Mouse (Mus musculus) liver, adult 2 months (tissue): ENCODE results near the gene Zfp13. TPM values are rescaled to one million over a fixed set of nuclear protein-coding genes. Genes with fewer than 3 reads are reported as not detected.

ENCODE experiments used
- DNase-seq: peaks from one replicate; pipeline ENCODE4 v3.0.0-alpha.2; 2011; ENCODE audit warnings: low read depth, low spot score; ENCODE audit errors: extremely low read depth
- H3K27ac ChIP-seq: fragments of 200-500 bp; replicated peaks from 2 replicates; pipeline ENCODE4 v1.5.1; 2012; ENCODE audit warnings: low read depth, mild to moderate bottlenecking, control low read depth, inconsistent platforms, low read length; ENCODE audit not compliant: insufficient read depth
- H3K27me3 ChIP-seq: fragments of 200-500 bp; 2 replicates; pipeline ENCODE4 v1.6.1; 2012; ENCODE audit warnings: mild to moderate bottlenecking, moderate library complexity, low read length, inconsistent platforms; ENCODE audit not compliant: control insufficient read depth, insufficient read depth
- H3K36me3 ChIP-seq: fragments of 200-500 bp; 2 replicates; pipeline ENCODE4 v1.6.1; 2012; ENCODE audit warnings: low read length, inconsistent platforms; ENCODE audit not compliant: control insufficient read depth, insufficient read depth
- H3K4me1 ChIP-seq: fragments of 200-500 bp; 2 replicates; pipeline ENCODE4 v1.6.1; 2011; ENCODE audit warnings: low read length; ENCODE audit not compliant: control insufficient read depth, insufficient read depth
- H3K4me3 ChIP-seq: fragments of 200-500 bp; 2 replicates; pipeline ENCODE4 v1.5.1; 2011; ENCODE audit warnings: low read depth, mild to moderate bottlenecking, control low read depth, low read length, moderate library complexity; ENCODE audit not compliant: insufficient read depth
- H3K79me2 ChIP-seq: fragments of 200-500 bp; 2 replicates; pipeline ENCODE4 v1.6.1; 2012; ENCODE audit warnings: inconsistent platforms, mild to moderate bottlenecking, low read length, moderate library complexity; ENCODE audit not compliant: control insufficient read depth, insufficient read depth
- H3K9ac ChIP-seq: fragments of 200-500 bp; 2 replicates; pipeline ENCODE4 v1.6.1; 2012; ENCODE audit warnings: low read depth, mild to moderate bottlenecking, control low read depth, inconsistent platforms, low read length
- CTCF ChIP-seq: fragments of 200-500 bp; IDR thresholded peaks from 2 replicates; pipeline ENCODE4 v1.5.1; 2011; ENCODE audit warnings: low read depth, low read length, control low read depth
- POLR2A ChIP-seq: fragments of 200-500 bp; IDR thresholded peaks from 2 replicates; pipeline ENCODE4 v1.6.1; 2011; ENCODE audit warnings: low read length, control low read depth; ENCODE audit not compliant: insufficient read depth; ENCODE audit errors: extremely low read depth
- WGBS: fragments of 180-500 bp; shearing (Covaris S2); methylation state at CpG from one replicate; pipeline ENCODE4 v1.1.7; 2018; 5-methylcytosine and 5-hydroxymethylcytosine counted together
- polyA plus RNA-seq: library from polyadenylated mRNA; depleted of rRNA; stranded (reverse); fragments of >200 nt; gene quantifications from 2 replicates; pipeline ENCODE4 v1.2.3, GENCODE M21; 2012
- total RNA-seq: library from RNA; depleted of rRNA; stranded (reverse); fragments of >200 nt; gene quantifications from 2 replicates; pipeline ENCODE4 v1.2.3, GENCODE M21; 2014

Gene Zfp13
- total and polyA plus RNA-seq, 2 experiments: 2.0 to 3.2 TPM

DNA sequence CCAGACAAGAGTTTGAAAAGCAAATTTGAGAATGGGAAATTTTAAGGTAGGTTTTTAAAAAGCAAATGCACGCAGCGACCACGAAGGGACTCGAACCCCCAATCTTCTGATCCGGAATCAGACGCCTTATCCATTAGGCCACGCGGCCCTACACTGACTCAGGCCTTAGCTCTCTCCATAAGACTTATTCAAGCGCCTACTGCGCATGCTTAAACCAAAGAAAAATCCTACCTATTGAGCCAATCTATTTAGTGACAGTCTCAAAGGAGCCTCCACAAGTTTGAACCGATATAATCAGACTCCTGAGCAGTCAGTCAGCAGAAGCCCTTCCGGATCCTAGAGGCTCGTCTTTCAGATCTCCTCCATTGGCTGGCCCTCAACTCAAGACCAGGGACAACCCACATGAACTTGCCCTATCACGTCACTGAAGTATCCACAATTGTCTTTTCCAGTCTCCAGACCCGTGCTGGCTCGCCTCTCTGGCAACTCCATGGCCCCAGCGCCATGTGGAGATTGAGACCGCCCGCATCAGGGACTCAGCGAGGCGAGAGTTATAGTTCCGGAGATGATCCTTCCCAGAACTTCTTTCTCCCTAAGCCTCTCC, 49.0 kb downstream of the Zfp13 start:
- peak; percentile 88 for DNase-seq
- TF ChIP-seq POLR2A (peak; percentile 72), CTCF (no peak)
- Histone ChIP-seq H3K27ac (peak overlapping the region; percentile 94), H3K4me3 (peak overlapping the region; percentile 65), H3K9ac (peak overlapping the region; percentile 85), H3K27me3 (no peaks in the 10 kb centered on the region), H3K36me3 (no peaks in the 10 kb centered on the region), H3K79me2 (no peaks in the 10 kb centered on the region), H3K4me1 (peaks cover 32% of the 10 kb centered on the region)
- under 1% methylated on average over 22 of the region's 22 CpGs for WGBS

DNA sequence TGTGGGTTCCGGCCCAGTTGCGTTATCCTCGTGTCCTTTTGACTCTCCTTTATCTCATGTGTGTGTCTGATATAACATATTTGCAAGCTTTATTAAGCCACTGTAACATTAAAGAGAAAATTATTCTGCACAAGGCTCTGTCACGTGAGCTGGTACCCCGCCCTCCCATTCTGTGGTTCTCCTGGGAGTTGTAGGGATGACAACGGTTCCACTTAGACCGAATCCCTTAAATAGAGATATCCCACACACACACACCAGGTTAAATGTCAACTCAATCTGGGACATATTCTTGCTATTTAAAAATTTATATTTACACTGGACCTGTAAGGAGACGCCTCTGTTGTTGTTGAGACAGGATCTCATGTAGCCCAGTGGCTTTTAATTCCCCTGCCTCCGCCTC, 49.8 kb downstream of the Zfp13 start:
- no peak overlapping the region for H3K4me3 ChIP-seq
- no peak overlapping the region for H3K27ac ChIP-seq
- H3K9ac ChIP-seq: no peak overlapping the region
- no peak for TF ChIP-seq CTCF
- TF ChIP-seq POLR2A: no peak
- DNase-seq: no peak
- H3K79me2 ChIP-seq: no peaks in the 10 kb centered on the region
- H3K27me3 ChIP-seq: no peaks in the 10 kb centered on the region
- no peaks in the 10 kb centered on the region for H3K36me3 ChIP-seq
- peaks cover 25% of the 10 kb centered on the region for H3K4me1 ChIP-seq
- 47% methylated on average over 9 of the region's 9 CpGs for WGBS

DNA sequence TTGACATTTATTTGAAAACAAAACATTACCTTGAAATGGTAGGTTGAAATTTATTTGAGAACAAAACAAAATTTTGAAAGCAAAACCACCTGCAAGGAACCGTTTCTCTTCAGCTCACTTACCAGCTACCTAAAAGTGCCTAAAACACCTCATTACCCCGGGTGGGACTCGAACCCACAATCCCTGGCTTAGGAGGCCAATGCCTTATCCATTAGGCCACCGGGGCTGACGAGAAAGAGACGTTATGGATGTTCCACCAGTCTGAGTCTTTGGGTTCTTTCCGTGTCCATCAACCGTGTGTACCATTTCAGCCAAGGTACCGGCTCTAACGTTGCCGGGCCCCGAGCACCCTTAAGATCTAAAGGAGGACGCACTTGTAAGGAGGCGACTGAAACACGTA, 50.7 kb downstream of the Zfp13 start:
- no peak for TF ChIP-seq POLR2A
- no peak for TF ChIP-seq CTCF
- DNase-seq: peak; percentile 76
- H3K27ac ChIP-seq: no peak overlapping the region
- H3K4me3 ChIP-seq: peak overlapping the region; percentile 34
- no peaks in the 10 kb centered on the region for H3K79me2 ChIP-seq
- H3K36me3 ChIP-seq: no peaks in the 10 kb centered on the region
- no peak overlapping the region for H3K9ac ChIP-seq
- WGBS: 15% methylated on average over 15 of the region's 15 CpGs
- H3K27me3 ChIP-seq: no peaks in the 10 kb centered on the region
- peaks cover 17% of the 10 kb centered on the region for H3K4me1 ChIP-seq

DNA sequence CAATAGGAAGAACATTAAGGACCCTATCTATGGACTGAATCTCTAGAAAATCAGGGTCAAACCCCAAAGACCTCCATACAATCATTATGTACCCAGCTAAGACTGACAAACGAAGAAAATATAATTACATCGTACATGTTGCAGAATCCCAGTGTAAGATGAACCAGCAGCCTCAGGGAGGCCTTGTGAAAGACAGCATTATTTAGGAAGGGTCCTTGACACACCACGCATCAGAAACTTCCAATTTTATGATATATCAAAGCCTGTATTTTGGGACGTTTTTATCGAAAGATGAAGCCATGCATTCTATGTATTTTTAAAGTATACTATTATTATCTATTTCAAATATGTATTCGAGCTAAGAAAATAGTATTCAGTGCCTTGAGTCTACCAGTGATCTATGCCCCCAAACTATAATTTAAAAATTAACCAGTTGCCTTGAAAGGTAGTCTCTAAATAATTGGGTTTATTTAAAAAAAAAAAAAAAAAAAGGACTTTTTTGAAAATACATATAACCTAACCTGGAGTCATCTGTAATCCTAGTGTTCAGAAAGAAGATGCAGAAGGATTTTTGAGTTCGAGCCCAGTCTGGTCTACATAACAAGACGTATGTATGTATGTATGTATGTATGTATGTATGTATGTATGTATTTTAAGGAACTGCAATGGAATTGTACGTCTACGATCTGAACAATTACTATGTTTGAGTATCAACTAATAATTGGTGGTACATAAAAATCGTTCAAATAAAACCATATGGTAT, 51.4 kb downstream of the Zfp13 start:
- H3K27ac ChIP-seq: no peak overlapping the region
- WGBS: 71% methylated on average over 11 of the region's 11 CpGs
- no peak overlapping the region for H3K9ac ChIP-seq
- H3K79me2 ChIP-seq: no peaks in the 10 kb centered on the region
- H3K36me3 ChIP-seq: no peaks in the 10 kb centered on the region
- no peaks in the 10 kb centered on the region for H3K27me3 ChIP-seq
- no peak overlapping the region for H3K4me3 ChIP-seq
- DNase-seq: no peak
- TF ChIP-seq POLR2A: no peak
- TF ChIP-seq CTCF: no peak
- peaks cover 9% of the 10 kb centered on the region for H3K4me1 ChIP-seq

DNA sequence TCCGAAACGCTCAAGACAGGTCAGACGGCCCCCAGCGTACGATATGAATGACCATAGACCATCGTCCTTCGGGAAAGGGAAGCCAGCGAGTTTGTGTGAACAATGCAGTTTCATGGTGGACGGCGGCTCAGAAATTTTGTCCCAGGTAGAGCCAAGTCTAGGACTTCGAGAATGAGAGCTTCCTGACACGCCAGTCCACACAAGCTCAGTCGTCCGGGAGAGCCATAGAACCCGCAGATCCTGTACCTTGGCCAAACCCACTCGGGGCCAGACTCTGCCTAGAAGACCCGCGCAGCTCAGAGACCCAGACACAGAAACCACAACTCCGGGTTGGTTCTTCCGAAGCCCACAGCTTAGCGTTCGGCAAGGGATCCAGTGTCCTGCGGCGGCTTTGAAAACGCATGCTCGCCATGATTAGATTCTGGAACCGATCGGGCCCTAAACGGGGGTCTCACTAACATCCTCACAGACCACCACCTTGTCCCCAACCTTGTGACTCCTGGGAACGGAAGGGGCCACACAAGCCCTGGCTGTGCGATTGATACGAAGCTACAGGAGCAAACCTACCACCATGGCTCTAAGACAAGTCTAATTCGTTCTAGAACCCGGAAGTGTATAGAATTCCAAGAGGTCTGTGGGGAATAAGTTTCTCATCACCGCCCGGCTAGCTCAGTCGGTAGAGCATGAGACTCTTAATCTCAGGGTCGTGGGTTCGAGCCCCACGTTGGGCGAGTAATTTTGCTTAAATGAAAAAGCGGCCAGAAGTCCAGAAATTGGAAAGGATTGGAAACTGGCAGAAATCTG, 52.4 kb downstream of the Zfp13 start:
- H3K27ac ChIP-seq: peak overlapping the region; percentile 72
- under 1% methylated on average over 42 of the region's 42 CpGs for WGBS
- DNase-seq: peak; percentile 81

More for the DNA sequence above, 52.4 kb downstream of the Zfp13 start:
- no peaks in the 10 kb centered on the region for H3K79me2 ChIP-seq
- no peak for TF ChIP-seq POLR2A
- TF ChIP-seq CTCF: no peak
- H3K4me3 ChIP-seq: peak overlapping the region; percentile 88
- H3K4me1 ChIP-seq: peaks cover 3% of the 10 kb centered on the region; the same call in 1 of the 2 replicates
- no peaks in the 10 kb centered on the region for H3K27me3 ChIP-seq
- H3K36me3 ChIP-seq: no peaks in the 10 kb centered on the region
- H3K9ac ChIP-seq: peak overlapping the region; percentile 89
